Mouse (Mus musculus): ENCODE results near the gene Clec10a.
"Not testable (repeated sequence)": the region's sequence is repeated elsewhere in the genome, so short reads cannot be mapped to it uniquely, and the experiment has no call there.

The Clec10a gene

GRCm38 (mm10) chr11:70155897-70156296 is at the start of gene Clec10a:
Clec10a (plus strand) TSS chr11:70156197.
- not testable (repeated sequence) for DNase-seq

- DNase-seq, result no peak
Measured at GRCm38 (mm10) chr11:70107085-70107484, 48.9 kb upstream of the Clec10a start.

DNA sequence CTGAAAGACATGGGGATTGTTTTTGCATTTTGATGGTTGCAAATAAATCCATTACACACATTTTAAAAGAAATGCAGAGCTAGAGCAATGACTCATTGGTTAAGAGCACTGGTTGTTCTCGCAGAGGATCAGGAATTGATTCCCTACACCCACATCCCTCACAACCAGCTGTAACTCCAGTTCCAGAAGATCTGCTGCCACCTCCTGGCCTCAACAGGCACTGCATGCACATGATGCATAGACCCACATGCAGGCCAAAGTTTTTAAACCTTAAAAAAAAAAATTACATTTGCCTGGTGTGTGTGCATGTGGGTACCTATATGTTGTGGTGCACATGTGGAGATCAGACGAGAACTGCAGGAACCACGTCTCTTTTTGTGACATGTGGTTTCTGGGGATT is 45.9 kb upstream of the Clec10a start:
- peak; percentile 65 for DNase-seq

- no peak for DNase-seq
Measured at GRCm38 (mm10) chr11:70114562-70114961, 41.4 kb upstream of the Clec10a start.

DNA sequence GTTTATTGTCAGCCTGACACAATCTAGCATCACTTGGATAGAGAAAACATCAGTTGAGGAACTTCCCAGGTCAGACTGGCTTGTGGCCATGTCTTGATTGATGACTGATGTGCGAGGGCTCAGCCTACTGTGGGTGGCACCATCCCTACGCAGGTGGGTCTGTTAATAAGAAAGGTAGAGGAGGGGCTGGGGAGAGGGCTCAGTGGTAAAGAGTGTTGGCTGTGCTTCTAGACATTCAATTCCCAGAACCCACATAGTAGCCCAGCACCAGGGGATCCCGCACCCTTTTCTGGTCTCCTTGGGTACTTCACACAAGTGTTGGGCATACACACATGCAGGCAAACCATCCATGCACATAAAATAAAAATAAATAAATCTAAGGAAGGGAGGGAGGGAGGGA is 40.1 kb upstream of the Clec10a start:
- no peak for DNase-seq

- DNase-seq, result no peak
Measured at GRCm38 (mm10) chr11:70129926-70130379, 26.0 kb upstream of the Clec10a start, which contains the start of gene Mgl2. Mgl2 (plus strand) TSS chr11:70130329.

DNA sequence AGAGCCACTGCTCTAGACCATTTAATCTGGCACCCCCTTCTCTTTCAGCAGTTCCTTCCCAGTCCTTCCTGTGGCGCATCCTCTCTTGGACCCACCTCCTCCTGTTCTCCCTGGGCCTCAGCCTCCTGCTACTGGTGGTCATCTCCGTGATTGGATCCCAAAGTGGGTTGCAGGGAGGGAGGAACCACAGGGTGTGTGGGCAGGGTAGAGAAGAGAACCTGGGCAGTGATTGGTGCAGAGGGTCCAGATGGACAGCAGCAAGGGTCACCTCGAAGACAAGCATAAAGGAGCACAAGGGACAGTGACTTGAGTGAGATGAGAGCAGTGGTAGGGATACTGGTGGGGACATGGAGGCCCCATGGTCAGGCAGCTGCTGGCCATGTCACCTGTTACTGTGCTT is 21.0 kb upstream of the Clec10a start:
- DNase-seq, result not testable (repeated sequence)

DNA sequence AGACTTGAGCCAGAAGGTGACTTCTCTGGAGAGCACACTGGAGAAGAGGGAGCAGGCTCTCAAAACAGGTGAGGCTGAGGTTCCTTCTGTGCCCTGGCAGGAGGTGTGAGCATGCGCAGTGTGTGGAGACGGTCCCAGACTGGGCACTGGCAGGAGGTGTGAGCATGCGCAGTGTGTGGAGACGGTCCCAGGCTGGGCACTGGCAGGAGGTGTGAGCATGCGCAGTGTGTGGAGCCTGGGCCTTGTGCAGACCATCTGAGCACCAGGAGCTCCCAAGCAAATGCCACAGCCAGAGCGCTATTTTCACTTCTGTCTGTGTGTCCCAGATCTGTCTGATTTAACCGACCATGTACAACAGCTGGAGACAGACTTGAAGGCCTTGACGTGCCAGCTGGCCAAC is 20.1 kb upstream of the Clec10a start:
- DNase-seq, result not testable (repeated sequence)

DNA sequence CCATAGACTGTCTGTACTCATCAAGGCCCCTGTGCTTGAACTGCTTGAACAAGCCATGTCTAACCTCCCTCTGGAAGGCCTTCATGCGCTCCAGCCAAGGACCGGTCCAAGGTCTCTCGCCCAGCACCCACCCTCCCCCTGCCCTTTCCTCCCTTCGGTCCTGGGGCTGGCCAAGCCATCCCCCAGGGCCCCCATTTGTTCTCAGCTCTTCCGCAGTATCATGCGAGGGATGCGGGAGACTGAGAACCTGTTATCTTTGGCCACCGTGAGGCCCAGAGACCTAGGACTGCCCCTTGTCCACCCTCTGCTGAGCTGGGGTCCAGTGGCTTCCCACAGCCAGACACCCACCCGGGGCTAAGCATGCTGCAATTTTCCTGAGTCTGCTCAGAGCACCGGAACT is 16.8 kb upstream of the Clec10a start:
- no peak for DNase-seq

DNA sequence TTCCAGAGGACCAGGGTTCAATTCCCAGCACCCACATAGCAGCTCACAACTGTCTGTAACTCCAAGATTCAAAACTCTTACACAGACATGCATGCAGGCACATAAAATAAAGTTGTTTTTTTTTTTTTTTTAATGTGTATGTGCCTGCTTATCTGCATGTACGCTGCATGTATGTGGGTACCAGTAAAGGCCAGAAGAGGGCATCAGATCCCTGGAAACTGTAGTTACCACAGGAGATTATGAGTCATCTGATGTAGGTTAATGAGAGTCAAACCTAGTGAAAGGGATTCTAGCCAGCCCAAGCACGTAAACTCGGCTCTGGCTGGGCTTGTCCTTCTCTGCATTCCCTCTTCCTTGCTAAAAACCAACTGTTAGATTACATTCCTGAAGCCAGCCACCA is 4.9 kb upstream of the Clec10a start:
- DNase-seq, result no peak

DNA sequence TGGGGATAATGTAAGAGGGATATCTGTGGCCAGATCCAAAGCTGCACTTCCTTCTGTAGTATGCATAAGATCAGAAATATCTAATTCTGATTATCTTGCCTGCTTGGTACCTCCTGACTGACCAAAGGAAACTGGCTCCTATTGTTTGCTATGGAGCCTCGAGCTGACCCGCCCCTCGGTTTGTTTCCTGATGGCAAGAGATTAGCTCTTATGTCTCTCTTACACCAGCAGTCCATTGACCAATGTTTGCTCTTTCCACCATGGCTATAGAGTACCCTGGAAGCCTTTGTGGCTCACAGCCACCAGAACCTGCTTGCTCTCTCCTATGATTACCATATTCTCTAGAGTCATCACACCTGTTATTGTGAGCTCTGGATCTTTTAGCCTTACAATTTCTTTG is 6.3 kb downstream of the Clec10a start:
- DNase-seq, result no peak

DNA sequence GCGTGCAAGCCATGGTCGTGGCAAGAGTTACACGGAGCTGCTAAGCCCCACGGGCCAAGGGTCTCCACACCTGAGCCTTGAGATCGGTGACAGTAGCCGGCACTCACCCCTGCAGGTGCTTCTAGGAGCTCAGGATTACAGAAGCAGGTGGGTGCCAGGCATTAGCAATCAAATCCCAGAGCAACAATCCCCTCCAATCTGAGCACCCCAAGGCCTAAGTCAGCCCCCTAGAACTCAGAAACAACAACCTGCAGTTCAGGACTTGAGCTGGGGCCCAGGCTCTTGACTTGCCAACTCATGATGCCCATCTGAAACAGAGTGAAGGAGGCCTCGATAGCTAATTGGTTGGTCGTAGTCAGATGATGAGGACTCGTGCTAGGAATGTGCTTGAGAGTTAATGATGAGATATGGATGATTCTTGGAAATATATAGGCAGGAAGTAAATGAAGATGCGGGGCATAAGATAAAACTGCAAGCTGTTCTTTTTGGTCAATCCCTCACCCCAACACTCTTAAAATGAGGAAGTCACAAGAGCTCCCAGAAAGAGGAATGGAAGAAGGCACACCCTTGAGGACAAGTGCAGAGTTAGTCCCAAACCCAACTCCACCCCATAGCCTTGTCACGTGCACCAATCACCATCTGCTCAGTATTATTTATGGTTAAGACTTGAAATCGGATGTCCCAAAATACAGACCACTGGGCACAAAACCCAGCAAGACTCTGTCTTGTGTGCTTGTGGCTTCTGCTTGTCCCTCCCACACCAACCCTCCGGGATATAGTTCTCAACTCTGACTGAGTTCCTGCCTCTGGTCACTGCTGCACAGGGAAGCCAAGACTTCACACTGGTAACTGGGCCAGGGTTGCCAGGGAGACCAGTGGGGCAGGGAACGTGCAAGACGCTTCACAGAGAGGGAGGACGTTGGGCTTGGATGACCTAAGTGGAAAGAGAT is 10.2 kb downstream of the Clec10a start:
- DNase-seq, result no peak

- no peak for DNase-seq
Measured at GRCm38 (mm10) chr11:70168136-70168535, 12.1 kb downstream of the Clec10a start.

- DNase-seq, result not testable (repeated sequence)
Measured at GRCm38 (mm10) chr11:70169471-70169870, 13.5 kb downstream of the Clec10a start.

- DNase-seq, result no peak
Measured at GRCm38 (mm10) chr11:70170291-70170690, 14.3 kb downstream of the Clec10a start.

DNA sequence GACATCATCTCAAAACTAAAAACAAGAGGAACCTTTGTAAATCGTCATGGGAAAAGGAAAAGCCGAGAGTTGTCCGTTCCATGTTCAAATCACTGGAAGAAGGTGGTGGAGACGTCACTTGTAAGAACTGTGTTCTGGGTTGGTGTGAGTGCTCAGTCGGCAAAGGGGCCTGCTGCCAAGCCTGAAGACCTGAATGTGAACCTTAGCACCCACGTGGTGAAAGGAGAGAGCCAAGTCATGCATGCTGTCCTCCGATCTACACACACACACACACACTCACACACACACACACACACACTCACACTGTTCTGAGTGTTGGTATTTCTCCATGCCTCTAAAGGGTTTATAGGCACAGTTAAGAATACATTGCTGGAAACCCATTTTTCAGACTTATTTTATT is 15.2 kb downstream of the Clec10a start:
- no peak for DNase-seq

- peak; percentile 35 for DNase-seq
Measured at GRCm38 (mm10) chr11:70171847-70172246, 15.8 kb downstream of the Clec10a start.

DNA sequence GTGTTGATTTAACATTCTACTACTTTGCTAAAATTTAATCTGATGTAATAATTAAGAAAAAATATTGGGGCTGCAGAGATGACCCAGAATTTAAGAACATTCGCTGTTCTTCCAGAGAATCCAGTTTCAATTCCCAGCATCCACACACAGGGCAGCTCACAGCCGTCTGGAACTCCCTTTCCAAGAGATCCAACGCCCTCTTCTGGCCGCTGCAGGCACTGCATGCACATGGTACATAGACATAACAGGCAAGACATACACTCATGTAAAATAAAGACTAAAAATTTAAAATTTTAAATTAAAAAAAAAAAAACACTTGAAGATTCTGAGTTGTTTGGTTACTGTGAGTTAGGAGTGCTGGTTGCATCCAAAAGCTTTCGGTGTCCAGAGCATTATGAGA is 16.3 kb downstream of the Clec10a start:
- peak; percentile 48 for DNase-seq

DNA sequence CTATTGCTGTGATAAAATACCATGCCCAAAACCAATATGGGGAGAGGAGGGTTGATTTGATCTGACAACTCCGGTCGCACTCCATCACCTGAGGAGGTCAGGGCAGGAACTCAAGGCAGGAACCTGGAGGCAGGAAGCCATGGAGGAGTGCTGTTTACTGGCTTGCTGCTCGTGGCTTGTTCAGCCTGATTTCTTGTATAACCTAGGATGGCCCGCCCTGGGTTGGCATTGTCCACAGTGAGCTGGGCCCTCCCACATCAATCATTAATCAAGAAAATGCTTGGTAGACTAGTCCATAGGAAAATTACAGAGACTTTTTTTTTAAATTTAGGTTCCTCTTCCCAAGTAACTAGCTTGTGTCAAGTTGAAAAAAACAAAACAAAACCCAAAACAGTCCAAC is 18.5 kb downstream of the Clec10a start:
- no peak for DNase-seq

- peak; percentile 31 for DNase-seq
Measured at GRCm38 (mm10) chr11:70177647-70178046, 21.6 kb downstream of the Clec10a start.

DNA sequence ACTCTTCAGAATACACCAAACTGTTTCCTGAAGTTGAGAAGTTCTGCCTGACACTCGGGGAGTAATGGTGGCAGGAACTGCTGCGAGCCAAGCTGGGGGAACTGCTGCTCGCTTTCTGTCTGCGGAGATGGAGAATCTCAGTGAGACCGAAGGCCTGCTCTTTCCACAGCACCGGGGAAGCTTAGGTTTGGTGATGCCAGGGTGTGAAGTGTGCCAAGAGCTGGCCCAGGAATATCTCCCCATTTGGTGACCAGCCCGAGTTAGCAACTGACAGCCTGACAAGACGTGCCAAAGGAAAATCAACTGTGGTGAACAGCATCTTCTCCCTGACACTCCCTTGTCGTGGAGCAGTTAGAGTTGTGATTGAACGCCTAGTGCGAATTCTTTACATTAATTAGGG is 22.3 kb downstream of the Clec10a start:
- DNase-seq, result no peak

- no peak for DNase-seq
Measured at GRCm38 (mm10) chr11:70178756-70179155, 22.8 kb downstream of the Clec10a start.

GRCm38 (mm10) chr11:70179401-70179800 is 23.4 kb downstream of the Clec10a start:
- peak; percentile 20 for DNase-seq

- no peak for DNase-seq
Measured at GRCm38 (mm10) chr11:70180496-70180895, 24.5 kb downstream of the Clec10a start.

All from liver (tissue).